Mouse (Mus musculus): ENCODE results near the gene Rnf40. TPM values are rescaled to one million over a fixed set of nuclear protein-coding genes. Genes with fewer than 3 reads are reported as not detected.

The Rnf40 gene
- polyA plus RNA-seq, 1 experiment = 49.0 TPM

GRCm38 (mm10) chr7:127617962-127618361 is 29.4 kb downstream of the Rnf40 start:
- TF ChIP-seq GATA1 (IDR thresholded peaks at IDR 0.05; ENCODE audit: low read length) = no peak

- TF ChIP-seq GATA1 (IDR thresholded peaks at IDR 0.05; ENCODE audit: low read length) = no peak
Measured at GRCm38 (mm10) chr7:127626039-127626438, 37.5 kb downstream of the Rnf40 start.

GRCm38 (mm10) chr7:127626471-127626870 is 37.9 kb downstream of the Rnf40 start:
- peak; percentile 65 for TF ChIP-seq GATA1 (IDR thresholded peaks at IDR 0.05; ENCODE audit: low read length)

GRCm38 (mm10) chr7:127628646-127629045 is 40.1 kb downstream of the Rnf40 start:
- TF ChIP-seq GATA1 (IDR thresholded peaks at IDR 0.05; ENCODE audit: low read length) = no peak

DNA sequence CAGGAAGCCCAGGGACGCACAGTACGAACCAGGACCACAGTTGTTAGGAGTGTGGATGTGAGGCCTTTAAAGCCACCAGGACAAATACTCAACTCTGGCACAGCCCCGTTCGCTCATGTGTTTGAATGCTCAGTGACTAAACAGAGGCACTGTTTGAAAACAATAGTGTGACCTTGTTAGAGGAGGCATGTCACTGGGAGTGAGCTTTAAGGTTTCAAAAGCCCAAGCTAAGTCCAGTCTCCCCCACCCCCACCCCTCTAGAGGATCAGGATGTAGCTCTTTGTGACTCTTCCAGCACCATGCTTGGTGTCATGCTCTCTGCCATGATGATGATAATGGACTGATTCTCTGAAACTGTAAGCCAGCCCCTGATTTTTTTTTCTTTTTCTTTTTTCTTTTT is 42.8 kb downstream of the Rnf40 start:
- TF ChIP-seq GATA1 (IDR thresholded peaks at IDR 0.05; ENCODE audit: low read length) = no peak

- no peak for TF ChIP-seq GATA1 (IDR thresholded peaks at IDR 0.05; ENCODE audit: low read length)
Measured at GRCm38 (mm10) chr7:127636963-127637362, 48.4 kb downstream of the Rnf40 start.

GRCm38 (mm10) chr7:127641260-127641659 is 52.7 kb downstream of the Rnf40 start:
- TF ChIP-seq GATA1 (IDR thresholded peaks at IDR 0.05; ENCODE audit: low read length) = no peak

GRCm38 (mm10) chr7:127642254-127642653 is 53.7 kb downstream of the Rnf40 start:
- no peak for TF ChIP-seq GATA1 (IDR thresholded peaks at IDR 0.05; ENCODE audit: low read length)

DNA sequence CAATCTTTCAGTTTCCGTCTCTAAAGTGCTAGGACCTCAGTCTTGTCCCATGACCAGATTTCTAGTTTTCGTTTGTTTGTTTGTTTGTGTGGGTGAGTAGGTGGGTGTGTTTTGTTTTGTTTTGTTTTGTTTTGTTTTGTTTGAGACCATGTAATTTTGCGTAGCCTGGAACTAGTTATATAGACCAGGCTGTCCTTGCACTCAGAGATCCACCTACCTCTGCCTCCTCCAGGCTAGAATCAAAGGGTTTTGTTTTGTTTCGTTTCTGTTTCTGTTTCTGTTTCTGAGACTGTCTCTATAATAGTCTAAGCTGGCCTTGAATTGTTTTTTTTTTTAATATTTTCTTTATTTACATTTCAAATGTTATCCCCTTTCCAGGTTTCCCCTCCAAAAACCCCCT is 57.8 kb downstream of the Rnf40 start:
- no peak for TF ChIP-seq GATA1 (IDR thresholded peaks at IDR 0.05; ENCODE audit: low read length)

DNA sequence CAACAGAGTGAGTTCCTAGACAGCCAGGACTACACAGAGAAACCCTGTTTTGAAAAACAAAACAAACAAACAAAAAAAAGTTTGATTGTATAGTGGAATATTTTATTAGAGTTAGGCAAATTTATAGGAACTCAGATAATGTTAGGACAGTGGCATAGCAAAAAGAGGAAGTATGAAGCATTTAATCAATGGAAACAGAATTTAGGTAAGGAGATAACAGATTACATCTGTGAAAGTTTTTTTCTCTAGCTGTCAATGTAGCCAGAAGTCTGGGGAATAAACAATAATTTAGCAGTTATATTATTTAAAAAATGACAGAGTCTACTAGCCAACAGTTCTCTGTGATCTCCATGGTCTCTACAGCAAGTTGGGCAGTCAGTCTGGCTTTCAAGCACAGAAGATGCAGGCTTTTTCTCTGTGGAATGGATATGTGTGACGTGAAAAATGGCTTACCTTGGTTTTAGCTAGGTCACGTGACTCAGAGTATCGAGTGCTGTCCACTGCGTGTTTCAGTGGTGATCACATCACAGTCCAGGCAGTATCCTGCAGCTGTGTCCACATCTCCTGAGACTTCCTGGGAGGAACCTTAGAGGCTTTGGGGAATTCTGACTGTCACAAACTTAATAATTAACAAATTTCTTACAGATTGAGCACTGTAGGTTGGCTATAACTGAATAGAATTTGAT is 60.1 kb downstream of the Rnf40 start:
- TF ChIP-seq GATA1 (IDR thresholded peaks at IDR 0.05; ENCODE audit: low read length) = no peak

DNA sequence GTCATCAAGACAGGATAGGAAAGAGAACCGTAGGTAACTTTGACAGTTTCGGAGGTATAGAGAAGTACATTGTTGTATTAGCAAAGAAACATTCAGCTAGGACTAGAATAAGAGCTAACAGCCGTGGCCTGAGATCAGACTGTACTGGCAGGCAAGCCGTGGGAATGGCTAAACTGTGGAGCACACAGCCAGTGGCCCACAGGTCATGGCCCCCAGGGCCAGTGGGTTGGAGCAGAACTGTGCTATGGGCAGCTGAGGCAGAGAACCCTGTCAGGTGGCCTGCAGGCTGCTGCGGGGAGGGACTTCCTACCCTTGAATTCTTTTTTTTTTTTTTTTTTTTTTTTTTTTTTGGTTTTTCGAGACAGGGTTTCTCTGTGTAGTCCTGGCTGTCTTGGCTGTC is 60.6 kb downstream of the Rnf40 start:
- no peak for TF ChIP-seq GATA1 (IDR thresholded peaks at IDR 0.05; ENCODE audit: low read length)

GRCm38 (mm10) chr7:127651624-127652023 is 63.1 kb downstream of the Rnf40 start:
- no peak for TF ChIP-seq GATA1 (IDR thresholded peaks at IDR 0.05; ENCODE audit: low read length)

DNA sequence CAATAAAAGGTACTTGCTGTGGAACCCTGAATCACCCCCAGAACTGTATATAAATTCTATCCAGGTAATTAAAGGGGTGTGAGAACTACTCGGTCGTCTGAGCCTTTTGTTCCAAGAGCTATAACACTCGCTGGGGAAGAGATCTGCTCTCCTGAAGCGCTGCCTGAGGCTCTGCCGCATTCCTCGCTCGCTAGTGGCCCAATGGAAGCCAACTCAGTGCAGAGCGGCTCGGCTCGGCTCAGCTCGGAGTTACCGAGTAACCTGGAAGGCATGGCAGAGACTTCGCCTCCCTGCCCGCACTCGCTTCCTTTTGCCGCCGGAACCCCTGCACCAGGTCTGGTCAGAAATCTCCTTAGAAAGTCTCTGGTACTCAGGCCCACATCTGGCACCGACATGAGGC is 63.5 kb downstream of the Rnf40 start:
- TF ChIP-seq GATA1 (IDR thresholded peaks at IDR 0.05; ENCODE audit: low read length) = no peak

GRCm38 (mm10) chr7:127654318-127654717 is 65.8 kb downstream of the Rnf40 start:
- no peak for TF ChIP-seq GATA1 (IDR thresholded peaks at IDR 0.05; ENCODE audit: low read length)

Other genes starting within 250 kb of the Rnf40 start
- 28.1 and 30.7 TPM in 2 replicates for gene Zfp768, start 243.2 kb upstream of the Rnf40 start, polyA plus RNA-seq (2012)
- 4.3 TPM in 2 replicates for gene Zfp747, start 212.7 kb upstream of the Rnf40 start, polyA plus RNA-seq (2012)
- 1.1 and 1.4 TPM in 2 replicates for gene 9130019O22Rik, start 201.6 kb upstream of the Rnf40 start, polyA plus RNA-seq (2012)
- 7.2 and 9.7 TPM in 2 replicates for gene E430018J23Rik, start 195.1 kb upstream of the Rnf40 start, polyA plus RNA-seq (2012)
- 0.25 and 0.35 TPM in 2 replicates for gene Zfp764, start 181.9 kb upstream of the Rnf40 start, polyA plus RNA-seq (2012)
- gene Zfp688, start 166.7 kb upstream of the Rnf40 start, polyA plus RNA-seq (2012) = 12.7 and 18.3 TPM in 2 replicates
- gene Zfp689, start 139.6 kb upstream of the Rnf40 start, polyA plus RNA-seq (2012) = 15.2 and 16.3 TPM in 2 replicates
- gene Prr14, start 129.2 kb upstream of the Rnf40 start, polyA plus RNA-seq (2012) = 62.8 and 67.0 TPM in 2 replicates
- 545 and 623 TPM in 2 replicates for gene Fbrs, start 109.6 kb upstream of the Rnf40 start, polyA plus RNA-seq (2012)
- 43.4 and 44.6 TPM in 2 replicates for gene Srcap, start 76.8 kb upstream of the Rnf40 start, polyA plus RNA-seq (2012)
- gene Gm42715, start 69.2 kb upstream of the Rnf40 start, polyA plus RNA-seq (2012) = 20.8 and 23.3 TPM in 2 replicates
- 0.48 and 1.3 TPM in 2 replicates for gene Tmem265, start 27.4 kb upstream of the Rnf40 start, polyA plus RNA-seq (2012)
- gene Phkg2, start 15.4 kb upstream of the Rnf40 start, polyA plus RNA-seq (2012) = 22.2 and 39.6 TPM in 2 replicates
- 2.5 and 2.8 TPM in 2 replicates for gene Ccdc189, start 172 bp upstream of the Rnf40 start, polyA plus RNA-seq (2012)
- gene Zfp629, start 27.0 kb downstream of the Rnf40 start, polyA plus RNA-seq (2012) = 21.6 and 22.6 TPM in 2 replicates
- 375 and 505 TPM in 2 replicates for gene Bcl7c, start 120.2 kb downstream of the Rnf40 start, polyA plus RNA-seq (2012)
- gene Ctf1, start 124.0 kb downstream of the Rnf40 start, polyA plus RNA-seq (2012) = 2.8 and 3.7 TPM in 2 replicates
- not detected in 2 replicates for gene Ctf2, start 143.4 kb downstream of the Rnf40 start, polyA plus RNA-seq (2012)
- 76.2 and 91.2 TPM in 2 replicates for gene Fbxl19, start 155.8 kb downstream of the Rnf40 start, polyA plus RNA-seq (2012)
- 32.0 and 33.6 TPM in 2 replicates for gene Orai3, start 181.0 kb downstream of the Rnf40 start, polyA plus RNA-seq (2012)
- gene Setd1a, start 187.9 kb downstream of the Rnf40 start, polyA plus RNA-seq (2012) = 99.0 and 114 TPM in 2 replicates
- gene Gm49388, start 196.8 kb downstream of the Rnf40 start, polyA plus RNA-seq (2012) = 2.5 and 4.3 TPM in 2 replicates
- 12.7 and 27.1 TPM in 2 replicates for gene Hsd3b7, start 211.8 kb downstream of the Rnf40 start, polyA plus RNA-seq (2012)
- 85.1 and 93.9 TPM in 2 replicates for gene Stx4a, start 235.5 kb downstream of the Rnf40 start, polyA plus RNA-seq (2012)
- 0.06 and 0.10 TPM in 2 replicates for gene Stx1b, start 235.8 kb downstream of the Rnf40 start, polyA plus RNA-seq (2012)